Mouse (Mus musculus): ENCODE results near the gene Gm17324.

DNA sequence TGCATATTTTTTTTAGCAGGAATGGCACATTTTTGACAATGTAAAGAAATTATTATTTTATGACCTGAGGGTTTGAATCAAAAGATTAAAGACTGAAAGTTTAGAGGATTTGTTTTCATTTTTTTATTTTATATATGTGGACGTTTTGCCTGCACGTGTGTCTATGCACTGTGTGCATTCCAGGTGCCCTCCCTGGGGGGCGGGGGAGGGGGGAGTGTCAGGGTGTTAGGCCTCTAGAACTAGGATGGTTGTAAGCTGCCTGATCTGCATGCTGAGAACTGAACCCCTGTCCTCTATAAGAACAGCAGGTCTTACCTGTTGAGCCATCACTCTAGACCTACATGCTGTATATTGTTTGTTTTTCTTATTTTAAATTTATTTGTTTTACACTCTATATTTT lies 36.1 kb upstream of the Gm17324 start:
- TF ChIP-seq CTCF (IDR thresholded peaks at IDR 0.05; ENCODE audit: control insufficient read depth, insufficient read depth, insufficient read length), result no peak
- TF ChIP-seq USF1 (IDR thresholded peaks at IDR 0.05; ENCODE audit: low read depth), result no peak
- TF ChIP-seq MYOG (IDR thresholded peaks at IDR 0.05; ENCODE audit: control insufficient read depth, extremely low read depth, insufficient read length), result no peak
- no peak for TF ChIP-seq CEBPB (IDR thresholded peaks at IDR 0.05; ENCODE audit: low read depth)
- no peak for TF ChIP-seq MAX (IDR thresholded peaks at IDR 0.05)
- TF ChIP-seq FOSL1 (IDR thresholded peaks at IDR 0.05; ENCODE audit: insufficient read depth, low read length, poor library complexity, severe bottlenecking), result no peak
- TF ChIP-seq MYOD1 (IDR thresholded peaks at IDR 0.05; ENCODE audit: control insufficient read depth, insufficient read length, low read depth), result no peak
